Mouse (Mus musculus): ENCODE measurements at regions not wholly inside any gene's neighbourhood (a gene's known extent, or its start where the extent isn't known, plus 50 kb on each side); places are given as distances from the start of the nearest gene placed in this dataset.

DNA sequence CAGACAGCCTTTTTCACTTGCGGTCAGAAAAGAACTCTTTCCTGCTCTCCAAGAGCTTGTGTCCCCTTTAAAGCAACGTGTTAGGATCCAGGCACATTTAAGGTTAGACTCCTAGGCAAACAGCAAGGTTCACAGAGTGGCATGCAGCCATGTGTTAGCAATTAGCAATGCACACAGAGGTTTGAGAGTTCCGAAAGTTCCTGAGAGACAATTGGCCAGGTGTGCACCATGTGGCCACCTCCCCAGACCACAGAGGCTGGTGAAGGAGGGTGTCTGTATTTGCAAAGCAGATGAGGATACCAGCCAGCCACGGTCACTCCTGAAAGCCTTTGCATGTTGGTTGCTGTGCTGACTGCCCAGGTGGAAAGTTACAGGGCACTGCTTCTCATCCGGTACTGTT, 240.6 kb downstream of the H2al1j start:
- CTCF ChIA-PET = no interaction called here

DNA sequence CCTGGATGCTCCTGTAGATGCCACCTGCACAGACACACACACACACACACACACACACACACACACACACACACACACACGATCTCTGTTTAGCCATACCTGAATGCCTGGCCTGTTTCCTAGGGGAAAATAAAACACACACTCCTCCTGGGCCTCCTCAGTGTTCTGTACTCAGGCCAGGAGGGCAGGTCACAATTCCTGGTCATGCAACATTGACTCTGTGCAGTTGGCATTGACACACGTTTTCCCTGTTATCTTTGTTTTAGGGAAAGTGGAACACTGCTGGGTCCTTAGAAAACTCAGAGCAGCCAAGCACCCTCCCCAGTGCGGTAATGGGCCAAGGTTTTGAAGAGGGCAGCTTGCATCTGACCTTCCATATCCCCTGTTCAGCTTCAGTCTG, 246.7 kb downstream of the H2al1j start:
- CTCF ChIA-PET = no interaction called here

DNA sequence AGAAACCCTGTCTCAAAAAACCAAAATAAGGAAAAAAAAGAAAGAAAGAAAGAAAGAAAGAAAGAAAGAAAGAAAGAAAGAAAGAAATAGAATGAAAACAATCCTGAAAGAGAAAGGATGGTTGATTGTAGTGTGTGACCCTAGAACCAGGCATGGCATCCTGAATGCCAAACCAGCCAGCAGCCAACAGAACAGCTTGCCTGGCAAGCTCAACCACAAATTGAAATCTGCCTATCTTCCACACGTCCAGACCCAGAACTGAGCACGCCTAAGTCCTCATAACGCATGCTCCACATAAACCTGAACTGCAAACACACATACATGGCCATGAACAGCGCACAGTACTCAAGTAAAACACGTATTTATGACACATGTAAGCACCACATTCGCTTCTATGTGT, 247.9 kb downstream of the H2al1j start:
- CTCF ChIA-PET = no interaction called here

DNA sequence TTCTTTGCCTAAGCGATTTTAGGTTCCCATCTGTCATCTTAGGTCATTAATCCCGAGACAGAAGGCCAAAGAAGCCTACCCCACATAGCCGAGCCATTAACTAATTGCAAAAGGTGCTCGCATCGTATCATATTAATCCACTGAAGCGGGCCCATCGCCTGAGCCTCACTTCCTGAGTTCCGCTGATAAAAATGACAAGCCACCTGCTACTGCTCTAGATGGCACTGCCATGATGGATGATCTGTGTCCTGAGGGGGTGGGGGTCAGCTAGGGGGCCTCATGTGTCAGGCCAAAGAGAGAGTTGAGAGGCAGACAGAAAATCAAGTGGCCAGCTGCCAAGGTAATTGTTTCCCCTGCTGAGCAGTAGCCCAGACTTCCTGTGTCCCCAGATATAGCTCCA, 248.7 kb downstream of the H2al1j start:
- CTCF ChIA-PET = no interaction called here

- CTCF ChIA-PET = no interaction called here
Measured at GRCm38 (mm10) chrX:11577294-11577693, 249.7 kb downstream of the H2al1j start.

DNA sequence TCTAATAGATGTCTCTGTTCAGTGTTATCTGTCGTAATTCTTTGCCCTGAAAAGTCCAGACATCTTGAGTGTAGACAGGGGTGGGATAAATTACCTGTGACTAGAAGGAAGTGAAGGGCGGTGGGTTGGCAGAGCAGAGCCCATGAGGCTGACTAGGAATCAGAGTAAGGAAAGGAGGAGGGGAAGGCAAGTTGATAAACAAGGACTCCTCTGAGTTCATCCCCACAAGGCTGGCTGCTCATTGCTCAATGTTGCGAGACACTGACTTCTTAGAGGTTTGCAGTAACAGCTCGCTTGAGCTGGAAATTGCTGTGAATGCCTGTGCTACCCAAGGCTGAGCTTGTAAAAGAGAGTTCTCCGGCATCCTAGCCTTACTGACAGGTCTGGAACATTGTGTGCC, 257.7 kb downstream of the H2al1j start:
- CTCF ChIA-PET = no interaction called here

- CTCF ChIA-PET = no interaction called here
Measured at GRCm38 (mm10) chrX:11591391-11592187, 264.0 kb downstream of the H2al1j start.

DNA sequence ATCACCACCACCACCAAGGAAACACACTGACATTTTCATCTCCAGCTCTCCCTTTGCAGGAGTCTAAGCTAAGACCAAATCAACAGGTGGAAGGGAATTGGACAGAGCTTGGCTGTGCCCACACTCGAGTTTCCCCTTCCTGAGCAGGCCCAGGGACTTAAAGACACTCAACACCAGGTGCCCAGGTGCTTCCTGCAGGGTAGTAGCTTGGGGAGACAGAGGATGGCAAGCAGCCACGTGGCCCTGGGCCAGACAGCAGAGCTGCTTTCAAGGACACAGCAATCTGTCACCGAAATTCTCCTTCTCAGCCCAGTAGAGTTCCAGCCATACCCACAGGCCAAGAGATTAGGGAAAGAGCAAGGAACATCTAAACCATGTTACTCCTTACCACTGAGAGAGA, 266.9 kb downstream of the H2al1j start:
- CTCF ChIA-PET = no interaction called here

- CTCF ChIA-PET = no interaction called here
Measured at GRCm38 (mm10) chrX:11597548-11597947, 269.9 kb downstream of the H2al1j start.

- CTCF ChIA-PET = no interaction called here
Measured at GRCm38 (mm10) chrX:11614237-11614636, 286.6 kb downstream of the H2al1j start.

GRCm38 (mm10) chrX:11621045-11621763, 293.6 kb downstream of the H2al1j start:
- CTCF ChIA-PET = no interaction called here

DNA sequence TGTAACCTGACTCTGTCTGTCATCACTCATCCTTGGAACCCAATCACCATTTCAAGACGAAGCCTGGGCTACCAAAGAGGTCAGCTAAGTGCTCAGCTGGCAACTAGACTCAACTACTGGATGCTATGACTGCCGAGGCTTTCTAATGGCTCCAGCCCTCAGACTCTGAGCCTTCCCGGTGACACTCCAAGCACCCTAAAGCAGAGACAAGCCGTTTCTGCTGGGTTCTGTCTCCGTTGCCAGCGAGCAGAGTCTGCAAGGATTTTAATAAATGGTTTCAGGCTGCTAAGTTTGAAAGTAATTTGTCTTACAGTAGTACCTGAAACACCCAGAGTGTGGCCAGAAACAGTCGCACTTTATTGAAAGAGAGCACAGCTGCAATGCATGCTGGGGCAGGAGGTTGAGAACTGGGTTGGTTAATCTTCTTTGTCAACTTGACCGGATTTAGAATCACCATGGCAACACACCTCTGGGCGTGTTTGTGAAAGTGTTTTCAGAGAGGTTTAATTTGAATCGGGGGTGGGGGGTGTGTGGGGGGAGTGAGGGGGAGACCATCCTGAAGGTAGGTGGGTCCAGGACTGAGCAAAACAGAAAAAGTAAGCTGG, 298.8 kb downstream of the H2al1j start:
- CTCF ChIA-PET = no interaction called here

GRCm38 (mm10) chrX:11629362-11629761, 301.7 kb downstream of the H2al1j start:
- CTCF ChIA-PET = interaction anchor here (0.6 kb wide), 1 partner anchor 518 kb away, joined by 3 read pairs; no protein-coding TSS in a partner anchor

GRCm38 (mm10) chrX:11629906-11630305, 302.3 kb downstream of the H2al1j start:
- CTCF ChIA-PET = interaction anchor here (0.6 kb wide), 1 partner anchor 517 kb away, joined by 3 read pairs; no protein-coding TSS in a partner anchor

- CTCF ChIA-PET = no interaction called here
Measured at GRCm38 (mm10) chrX:11631186-11631913, 303.7 kb downstream of the H2al1j start.

- CTCF ChIA-PET = interaction anchor here (0.7 kb wide), 1 partner anchor 848 kb away, joined by 3 read pairs; no protein-coding TSS in a partner anchor
Measured at GRCm38 (mm10) chrX:11632011-11632410, 304.4 kb downstream of the H2al1j start.

DNA sequence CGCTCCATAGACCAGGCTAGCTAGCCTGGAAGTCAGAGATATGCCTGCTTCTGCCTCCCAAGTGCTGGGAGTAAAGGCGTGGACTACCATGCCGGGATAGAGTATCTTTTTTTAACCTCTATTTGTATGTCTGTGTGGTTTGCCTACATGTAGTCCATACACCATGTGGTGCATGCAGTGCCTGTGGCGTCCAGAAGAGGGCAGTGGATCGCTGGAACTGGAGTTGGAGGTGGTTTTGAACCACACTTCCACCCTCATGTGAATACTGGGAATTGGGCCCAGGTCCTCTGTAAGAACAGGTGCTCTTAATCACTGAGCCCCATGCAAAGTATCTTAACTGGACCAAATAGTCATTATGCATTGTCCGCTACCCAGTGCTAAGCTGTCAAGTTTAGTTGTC, 306.2 kb downstream of the H2al1j start:
- CTCF ChIA-PET = no interaction called here

DNA sequence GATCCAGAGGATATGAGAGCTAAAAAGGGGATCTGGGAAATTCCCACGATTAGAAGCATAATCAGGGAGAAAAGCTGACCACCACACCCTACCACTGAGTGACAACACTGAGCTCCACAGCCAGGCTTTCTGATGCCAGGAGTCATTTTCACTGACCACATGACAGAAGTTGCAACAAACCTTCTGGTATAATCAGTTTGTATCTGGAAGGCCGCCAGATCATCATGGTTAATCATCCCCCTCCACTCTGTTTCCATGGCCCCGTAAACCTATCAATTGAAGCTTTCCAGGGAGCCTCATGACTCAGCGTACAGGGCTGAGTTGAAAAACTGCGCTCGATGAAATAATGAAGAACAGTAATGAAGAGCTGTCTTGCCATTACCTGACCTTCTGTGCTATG, 316.9 kb downstream of the H2al1j start:
- CTCF ChIA-PET = no interaction called here

GRCm38 (mm10) chrX:11646681-11647526, 319.3 kb downstream of the H2al1j start:
- CTCF ChIA-PET = no interaction called here

DNA sequence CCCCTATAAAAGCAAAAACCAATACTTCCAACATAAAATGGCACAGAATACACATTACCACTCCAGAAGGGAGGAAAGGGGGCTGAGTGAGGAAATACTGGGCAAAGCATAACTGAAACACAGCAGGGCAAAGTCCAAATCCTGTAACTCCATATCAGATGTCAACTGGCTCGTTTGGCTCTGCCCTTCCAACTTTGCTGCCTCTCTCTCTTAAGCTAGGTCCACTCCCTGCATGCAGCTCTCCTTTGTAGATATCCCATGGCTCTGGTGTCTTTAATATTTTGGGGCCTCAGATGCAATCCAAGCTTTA, 319.9 kb downstream of the H2al1j start:
- CTCF ChIA-PET = no interaction called here

- CTCF ChIA-PET = interaction anchor here (0.5 kb wide), 1 partner anchor 598 kb away, joined by 5 read pairs; no protein-coding TSS in a partner anchor
Measured at GRCm38 (mm10) chrX:11653336-11653735, 325.7 kb downstream of the H2al1j start.
